Mouse (Mus musculus) CD4-positive, CD25-positive, alpha-beta regulatory T cell, adult 2 months (primary cell): ENCODE measurements around the gene Tsg101.
"Not testable (repeated sequence)": the region's sequence is repeated elsewhere in the genome, so short reads cannot be mapped to it uniquely, and the experiment has no call there.

Source experiments
- DNase-seq: peaks from one replicate; pipeline ENCODE4 v3.0.0-alpha.2; 2012; ENCODE audit warnings: low read depth, low spot score

The Tsg101 gene

GRCm38 (mm10) chr7:46919551-46920176 lies at the start of gene Tsg101:
Tsg101 (minus strand) TSS chr7:46919969.
- peak; percentile 94 for DNase-seq

GRCm38 (mm10) chr7:46964070-46964469 lies 44.3 kb upstream of the Tsg101 start:
- DNase-seq: no peak

GRCm38 (mm10) chr7:46962806-46963618 lies 43.2 kb upstream of the Tsg101 start:
- peak; percentile 84 for DNase-seq

- DNase-seq: no peak
Measured at GRCm38 (mm10) chr7:46962132-46962531, 42.4 kb upstream of the Tsg101 start.

- DNase-seq: no peak
Measured at GRCm38 (mm10) chr7:46960991-46961390, 41.2 kb upstream of the Tsg101 start.

- DNase-seq: peak; percentile 19
Measured at GRCm38 (mm10) chr7:46958853-46959252, 39.1 kb upstream of the Tsg101 start.

- peak; percentile 93 for DNase-seq
Measured at GRCm38 (mm10) chr7:46957831-46958691, 38.3 kb upstream of the Tsg101 start, which contains the start of gene Uevld. Uevld (minus strand) TSS chr7:46958527.

- DNase-seq: peak; percentile 68
Measured at GRCm38 (mm10) chr7:46935847-46936246, 16.1 kb upstream of the Tsg101 start.

GRCm38 (mm10) chr7:46934788-46935187 lies 15.0 kb upstream of the Tsg101 start:
- DNase-seq: no peak

GRCm38 (mm10) chr7:46931370-46931769 lies 11.6 kb upstream of the Tsg101 start:
- no peak for DNase-seq

GRCm38 (mm10) chr7:46928291-46928690 lies 8.5 kb upstream of the Tsg101 start:
- no peak for DNase-seq

- DNase-seq: no peak
Measured at GRCm38 (mm10) chr7:46922075-46922474, 2.3 kb upstream of the Tsg101 start.

GRCm38 (mm10) chr7:46918678-46919371 lies 944 bp downstream of the Tsg101 start:
- peak; percentile 31 for DNase-seq

GRCm38 (mm10) chr7:46916376-46916775 lies 3.4 kb downstream of the Tsg101 start:
- DNase-seq: no peak

GRCm38 (mm10) chr7:46911250-46911649 lies 8.5 kb downstream of the Tsg101 start:
- DNase-seq: no peak

- peak; percentile 45 for DNase-seq
Measured at GRCm38 (mm10) chr7:46899343-46899742, 20.4 kb downstream of the Tsg101 start.

GRCm38 (mm10) chr7:46895511-46895910 lies 24.3 kb downstream of the Tsg101 start:
- no peak for DNase-seq

- DNase-seq: no peak
Measured at GRCm38 (mm10) chr7:46883304-46883703, 36.5 kb downstream of the Tsg101 start.

- not testable (repeated sequence) for DNase-seq
Measured at GRCm38 (mm10) chr7:46881941-46882340, 37.8 kb downstream of the Tsg101 start.

GRCm38 (mm10) chr7:46880992-46881391 lies 38.8 kb downstream of the Tsg101 start:
- no peak for DNase-seq

GRCm38 (mm10) chr7:46879851-46880250 lies 39.9 kb downstream of the Tsg101 start:
- no peak for DNase-seq
